Mouse (Mus musculus): ENCODE measurements around the gene Blmh.

DNA sequence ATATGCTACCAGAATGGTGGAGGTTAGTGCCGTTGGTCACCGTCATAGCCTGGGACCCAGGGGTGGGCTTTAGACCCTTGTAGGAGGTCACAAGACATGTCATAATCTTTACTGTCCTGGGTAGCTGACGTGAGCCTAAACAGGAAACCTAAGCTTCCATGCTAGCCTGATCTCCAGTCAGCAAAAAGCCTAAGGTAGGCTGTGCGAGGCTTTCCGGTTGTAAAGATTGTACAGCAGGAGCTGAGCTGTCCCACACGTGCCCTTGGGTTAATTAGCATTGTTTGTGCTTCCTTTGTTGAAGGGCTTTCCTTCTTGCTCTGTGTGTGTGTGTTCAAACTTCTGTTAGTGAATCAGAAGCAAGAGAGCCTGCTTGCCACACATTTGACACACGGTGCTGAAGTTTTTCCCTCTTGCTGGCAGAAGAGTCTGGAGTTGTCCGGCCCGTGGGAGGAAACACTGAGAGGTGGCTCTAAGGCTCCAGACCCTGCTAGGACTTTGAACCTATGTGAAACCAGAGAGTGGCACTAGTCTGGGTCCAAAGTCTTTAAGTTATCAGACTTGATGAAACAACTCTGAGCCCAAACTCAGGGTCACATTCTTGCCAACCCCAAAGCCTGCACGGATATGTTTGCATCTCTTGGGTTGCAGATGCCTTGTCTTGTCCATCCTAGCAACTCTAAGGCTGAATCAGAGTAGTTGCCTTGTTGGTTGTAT lies 86.3 kb downstream of the Blmh start:
- TF ChIP-seq CTCF (IDR thresholded peaks at IDR 0.05; ENCODE audit: extremely low read depth, insufficient read length, insufficient replicate concordance, low read depth, low read length) (no peak), POLR2A (IDR thresholded peaks at IDR 0.05; ENCODE audit: low read depth, low read length) (no peak; the same call in 1 of the 2 replicates)
